Mouse (Mus musculus): Measurements from ENCODE around the gene Tdrd5.
A peak's percentile ranks its signal among the peaks of the same experiment; 100 is the strongest.
"Not testable (repeated sequence)": the region's sequence is repeated elsewhere in the genome, so short reads cannot be mapped to it uniquely, and the experiment has no call there.

Gene Tdrd5

DNA sequence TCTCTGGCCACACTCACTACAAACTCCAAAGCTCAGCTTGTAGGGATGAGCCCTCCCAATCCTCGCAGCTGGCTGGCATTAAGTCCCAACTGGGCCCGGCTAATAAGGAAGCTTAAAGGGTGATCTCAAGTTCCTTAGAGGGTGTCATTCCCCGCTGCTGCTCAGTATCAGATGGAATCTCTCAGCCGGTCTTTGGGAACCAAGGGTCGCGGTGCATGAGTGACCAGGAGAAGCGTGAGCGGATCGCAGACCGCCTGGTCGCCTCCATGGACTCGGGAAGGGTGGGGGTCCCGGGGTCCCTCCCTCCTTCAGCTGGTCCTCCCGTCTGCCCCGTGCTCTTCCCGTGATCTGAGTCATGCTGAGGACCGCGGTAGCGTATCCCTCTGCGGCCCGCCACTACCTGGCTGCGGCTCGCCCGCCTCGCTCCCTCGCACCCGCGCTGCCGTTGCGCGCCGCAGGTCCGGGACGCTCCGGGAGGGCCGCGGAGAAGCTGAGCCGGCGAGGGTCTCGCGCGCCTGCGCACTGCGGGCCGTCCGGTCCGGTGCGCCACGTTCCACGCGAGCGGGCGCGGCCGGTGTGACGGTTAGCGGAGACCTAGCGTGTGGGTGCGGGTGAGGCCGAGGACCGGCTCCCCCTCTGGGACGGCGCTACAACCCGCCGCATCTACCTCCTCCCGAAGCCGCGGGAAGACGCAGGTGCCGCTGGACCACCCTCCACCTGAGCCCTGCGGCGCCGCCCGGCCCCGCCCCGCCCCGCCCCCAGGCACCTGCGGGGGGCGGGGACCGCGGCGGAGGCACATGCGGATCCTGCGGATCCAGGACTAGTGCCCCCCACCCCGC is at the start of gene Tdrd5:
Gene Tdrd5, minus strand, starts transcription at position 754 of the 839 bp plus-strand sequence.
- DNase-seq (ENCODE audit: low spot score in 2 of 2), result no peak

DNA sequence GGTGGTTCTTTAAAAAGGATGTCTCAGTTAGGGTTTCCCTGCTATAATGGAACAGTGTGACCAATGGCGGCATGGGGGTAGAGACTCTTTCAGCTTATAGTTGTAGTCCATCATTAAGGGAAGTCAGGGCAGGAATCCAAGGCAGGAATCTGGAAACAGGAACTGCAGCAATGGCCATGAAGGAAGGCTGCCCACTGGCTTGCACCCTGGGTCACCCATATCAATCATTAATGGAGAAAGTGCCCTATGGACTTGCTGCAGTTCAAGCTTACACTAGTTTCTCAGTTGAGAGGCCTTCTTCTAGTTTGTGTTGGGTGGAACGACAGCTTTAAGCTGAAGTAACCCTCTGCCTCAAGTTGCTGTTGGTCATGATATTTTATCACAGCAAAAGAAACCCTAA is 49.0 kb upstream of the Tdrd5 start:
- DNase-seq (ENCODE audit: low spot score in 2 of 2), result no peak

- DNase-seq (ENCODE audit: low spot score in 2 of 2), result no peak
Measured at GRCm38 (mm10) chr1:156350441-156350840, 47.0 kb upstream of the Tdrd5 start.

DNA sequence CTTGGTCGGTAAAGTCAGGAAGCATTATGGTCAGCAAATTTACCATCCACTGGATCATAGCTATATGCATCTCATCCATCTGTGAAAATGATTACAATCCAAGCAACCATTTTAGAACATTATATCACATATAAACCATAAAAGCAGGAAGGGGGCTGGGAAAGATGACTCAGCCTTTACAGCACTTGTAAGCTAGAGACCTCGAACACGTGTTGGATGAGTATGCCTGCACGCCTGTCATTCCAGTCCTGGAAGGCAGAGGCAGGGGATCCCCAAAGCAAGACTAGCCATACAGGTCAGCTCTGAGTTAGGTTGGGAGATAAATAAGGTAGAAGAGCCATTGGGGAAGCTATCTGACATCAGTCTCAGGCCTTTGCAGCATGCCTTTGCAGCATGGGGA is 45.6 kb upstream of the Tdrd5 start:
- no peak for DNase-seq (ENCODE audit: low spot score in 2 of 2)

DNA sequence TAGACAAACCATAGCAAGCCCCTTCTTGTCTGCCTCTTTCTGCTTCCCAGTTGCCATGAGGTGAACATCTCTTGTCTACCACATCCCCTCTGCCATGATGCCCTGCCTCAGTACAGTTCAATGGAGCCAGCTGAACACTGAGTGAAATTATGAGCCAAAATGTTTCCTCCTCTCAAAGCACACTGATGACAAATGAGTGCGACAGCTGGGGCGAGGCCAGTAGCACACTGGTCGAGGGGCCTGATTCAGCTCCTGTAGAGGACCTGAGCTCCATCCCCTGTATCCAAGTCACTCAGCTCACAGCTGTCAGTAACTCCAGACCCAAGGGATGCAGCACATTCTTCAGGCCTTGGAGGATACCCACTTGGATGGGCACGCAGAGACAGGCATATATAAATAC is 42.2 kb upstream of the Tdrd5 start:
- no peak for DNase-seq (ENCODE audit: low spot score in 2 of 2)

DNA sequence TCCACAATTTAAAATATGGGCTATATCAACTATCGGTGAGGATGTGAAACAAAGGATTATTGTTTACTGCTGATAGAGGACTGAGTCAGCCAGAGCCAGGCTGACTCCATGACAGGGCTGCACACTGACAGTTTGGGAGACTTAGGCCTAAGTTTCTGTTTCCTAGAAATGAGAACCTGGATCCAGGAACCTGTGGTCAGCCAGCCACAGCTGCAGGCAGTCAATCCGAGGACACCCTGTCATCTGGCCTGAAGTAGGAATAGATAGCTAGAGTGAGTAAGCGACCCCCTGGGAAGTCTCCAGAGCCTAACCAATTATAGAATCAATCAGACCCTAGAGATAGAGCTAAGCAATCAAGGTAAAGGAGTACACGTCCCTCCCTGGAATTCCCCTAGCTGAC is 41.0 kb upstream of the Tdrd5 start:
- no peak for DNase-seq (ENCODE audit: low spot score in 2 of 2)

DNA sequence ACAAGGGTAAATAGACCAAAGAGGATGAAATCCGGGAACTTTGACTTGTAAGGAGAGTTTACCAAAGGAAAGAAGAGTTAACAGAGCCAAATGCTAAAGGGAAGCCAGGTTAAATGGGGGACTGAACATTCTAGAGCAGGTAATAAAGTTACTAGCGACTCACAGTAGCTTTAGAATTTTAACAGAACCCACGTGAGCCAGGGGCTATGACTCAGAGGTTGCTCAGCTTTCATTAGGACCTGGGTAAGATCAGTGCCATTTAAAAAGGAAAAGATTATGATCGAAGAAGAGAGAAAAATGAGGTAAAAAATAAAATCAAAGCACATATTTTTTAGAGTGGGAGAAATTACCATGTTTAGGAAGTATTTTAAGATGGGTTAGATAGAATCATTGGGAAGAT is 37.4 kb upstream of the Tdrd5 start:
- no peak for DNase-seq (ENCODE audit: low spot score in 2 of 2)

DNA sequence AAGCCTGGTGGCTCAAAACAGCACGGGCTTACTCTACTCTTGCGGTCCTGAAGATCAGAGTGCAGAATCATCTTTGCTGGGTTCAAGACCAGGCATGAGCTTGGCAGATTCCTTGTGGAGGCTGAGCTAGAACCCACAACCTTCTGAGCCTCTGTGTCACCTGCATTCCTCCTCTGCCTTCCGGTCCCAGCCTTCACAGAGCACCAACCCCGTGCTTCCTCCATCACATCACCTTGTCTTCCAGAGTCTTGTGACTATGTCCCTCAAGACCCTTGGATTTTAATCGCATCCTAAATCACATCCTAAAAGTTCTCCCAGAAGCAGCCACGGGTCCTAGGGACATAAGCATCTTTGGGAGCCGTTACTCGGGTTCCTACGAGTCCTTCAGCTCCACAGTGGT is 19.7 kb upstream of the Tdrd5 start:
- no peak for DNase-seq (ENCODE audit: low spot score in 2 of 2)

DNA sequence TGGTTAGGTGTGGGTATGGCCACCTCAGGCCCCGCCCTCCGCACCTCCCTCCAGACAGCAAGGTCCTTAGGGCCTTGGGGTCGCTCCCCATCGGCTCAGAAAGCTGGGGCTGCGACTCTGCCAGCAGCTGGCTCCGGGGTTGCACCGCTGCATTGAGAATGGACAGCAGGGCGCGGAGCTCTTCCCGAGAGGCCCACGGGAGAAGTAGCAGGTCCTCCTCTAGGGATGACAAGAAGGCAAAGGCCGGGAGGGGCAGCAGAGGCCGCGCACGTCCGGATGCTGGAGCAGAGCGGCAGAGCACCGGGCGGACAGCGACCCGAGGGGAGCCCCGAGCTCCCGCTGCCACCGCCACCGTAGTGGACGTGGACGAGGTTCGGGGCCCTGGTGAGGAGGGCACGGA is 7.2 kb upstream of the Tdrd5 start, which contains the start of gene Nphs2:
Gene Nphs2, plus strand, starts transcription at position 98 of the 400 bp plus-strand sequence.
- no peak for DNase-seq (ENCODE audit: low spot score in 2 of 2)

DNA sequence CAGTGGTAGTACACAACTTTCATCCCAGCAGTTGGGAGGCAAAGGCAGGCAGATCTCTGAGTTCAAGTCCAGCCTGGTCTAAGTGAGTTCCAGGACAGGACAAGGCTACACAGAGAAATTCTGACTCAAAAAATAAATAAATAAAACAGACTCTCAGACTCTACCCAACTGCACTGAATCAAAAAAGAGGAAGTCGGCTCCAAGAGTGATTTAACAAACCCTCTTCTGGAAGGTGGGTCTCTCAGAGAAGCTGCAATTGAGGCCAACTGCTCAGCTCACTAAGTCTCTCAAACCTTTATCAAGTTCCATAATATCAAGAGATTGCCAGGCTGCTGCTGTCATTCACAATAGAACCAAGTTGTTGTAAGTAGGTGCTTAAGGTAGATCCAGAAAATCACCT is 5.1 kb upstream of the Tdrd5 start:
- DNase-seq (ENCODE audit: low spot score in 2 of 2), result no peak

GRCm38 (mm10) chr1:156290016-156290415 is 13.4 kb downstream of the Tdrd5 start:
- no peak for DNase-seq (ENCODE audit: low spot score in 2 of 2)

- not testable (repeated sequence) for DNase-seq (ENCODE audit: low spot score in 2 of 2)
Measured at GRCm38 (mm10) chr1:156289222-156289587, 14.3 kb downstream of the Tdrd5 start.

DNA sequence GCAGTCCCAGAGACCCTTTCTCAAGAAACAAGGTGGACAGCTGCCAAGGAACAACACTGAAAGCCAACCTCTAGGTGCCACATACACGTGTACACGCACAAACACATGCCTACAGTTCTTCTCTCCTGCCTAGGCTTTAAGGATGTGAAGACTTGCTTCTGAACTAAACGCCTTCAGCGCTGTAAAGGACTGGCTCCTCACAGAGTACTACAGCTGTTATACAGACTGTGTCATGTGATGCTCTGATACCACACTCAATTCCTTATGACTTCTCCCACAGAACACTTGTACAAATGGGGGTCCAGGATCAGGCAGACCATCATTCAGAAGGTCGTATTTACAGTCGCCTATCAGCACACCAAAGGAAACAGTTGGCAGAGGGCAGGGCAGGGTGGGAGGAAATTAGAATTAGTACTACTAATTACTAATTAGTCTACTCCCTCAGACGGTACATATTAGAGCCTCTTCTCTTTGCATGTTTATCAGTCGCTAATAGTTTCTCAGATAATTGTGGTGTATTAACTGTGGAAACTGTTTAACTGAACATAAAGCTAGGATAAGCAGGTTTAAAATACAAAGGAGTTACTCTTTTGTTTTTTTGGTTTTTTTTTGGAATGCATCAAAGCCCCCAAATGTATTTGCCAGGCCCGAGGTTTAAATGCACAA is 14.8 kb downstream of the Tdrd5 start:
- DNase-seq (ENCODE audit: low spot score in 2 of 2), result no peak

DNA sequence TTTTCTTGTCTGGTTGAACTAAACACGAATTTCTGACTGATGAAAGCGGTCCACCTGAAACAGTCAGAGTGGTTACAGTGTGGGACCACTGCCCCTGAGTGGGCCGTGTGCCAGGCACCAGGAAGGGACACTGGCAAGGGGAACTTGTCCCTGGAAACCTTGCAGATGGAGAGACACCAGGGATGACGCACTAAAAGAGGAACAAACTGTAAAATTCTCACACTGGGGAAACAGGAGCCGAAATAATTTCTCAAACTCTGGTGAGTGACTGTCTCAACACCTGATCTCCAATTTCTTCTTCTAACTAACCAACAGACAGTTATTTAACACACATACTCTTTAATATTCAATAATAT is 17.9 kb downstream of the Tdrd5 start:
- no peak for DNase-seq (ENCODE audit: low spot score in 2 of 2)

- no peak for DNase-seq (ENCODE audit: low spot score in 2 of 2)
Measured at GRCm38 (mm10) chr1:156284851-156285540, 18.5 kb downstream of the Tdrd5 start.

DNA sequence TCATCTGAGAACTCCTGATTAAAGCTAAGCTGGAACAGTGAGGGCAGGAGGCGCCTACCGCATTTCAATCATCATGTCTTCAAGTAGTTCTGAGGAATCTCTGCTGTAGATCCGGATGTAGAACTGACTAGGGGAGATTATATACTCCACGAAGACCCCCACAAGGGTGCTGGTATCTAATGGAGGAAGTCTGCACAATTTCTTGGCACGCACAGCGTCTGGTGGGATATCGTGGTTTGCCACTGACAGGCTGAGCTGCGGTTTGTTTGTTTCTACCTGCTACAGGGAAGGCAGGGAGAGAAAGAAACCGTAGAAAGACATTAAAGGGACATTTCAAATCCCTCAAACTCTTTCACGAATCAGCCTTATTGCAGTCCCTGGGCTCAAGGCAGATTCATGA is 19.3 kb downstream of the Tdrd5 start:
- DNase-seq (ENCODE audit: low spot score in 2 of 2), result no peak

DNA sequence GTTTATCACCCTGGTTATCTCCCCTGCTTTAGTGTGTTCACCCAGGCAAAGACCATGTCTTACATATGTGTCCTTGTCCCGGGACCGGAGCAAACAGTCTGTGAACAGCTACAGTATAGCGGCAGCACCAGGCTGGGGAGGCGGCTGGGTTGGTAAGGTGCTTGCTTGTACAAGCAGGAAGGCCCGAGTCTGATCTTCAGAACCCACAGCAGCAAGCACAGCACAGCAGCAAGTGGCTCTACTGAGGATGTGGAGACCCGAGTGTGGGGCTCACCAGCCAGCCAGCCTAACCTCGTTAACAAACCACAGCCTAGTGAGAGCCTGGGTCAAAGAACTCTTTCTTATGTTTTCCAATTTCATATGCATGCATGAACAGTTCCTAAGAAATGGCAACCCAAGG is 23.3 kb downstream of the Tdrd5 start:
- no peak for DNase-seq (ENCODE audit: low spot score in 2 of 2)

DNA sequence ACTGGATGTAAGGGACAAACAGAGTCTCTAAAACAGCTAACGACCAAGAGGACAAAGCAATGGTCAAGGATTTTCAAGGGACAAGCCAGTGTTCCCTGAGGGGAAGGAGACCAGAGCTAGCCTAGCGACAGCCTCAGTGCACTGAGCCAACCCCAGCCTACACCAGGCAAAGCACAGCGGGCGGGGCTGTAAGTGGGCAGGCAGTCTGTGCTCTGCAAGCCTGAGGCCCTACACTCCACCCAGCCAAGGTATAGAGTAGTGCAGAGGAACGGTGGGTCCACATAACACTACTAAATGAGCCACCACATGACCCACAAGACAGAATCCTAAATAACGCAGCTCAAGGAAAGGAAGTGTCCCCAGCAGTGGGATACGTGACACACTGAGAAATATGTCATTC is 29.8 kb downstream of the Tdrd5 start:
- no peak for DNase-seq (ENCODE audit: low spot score in 2 of 2)

DNA sequence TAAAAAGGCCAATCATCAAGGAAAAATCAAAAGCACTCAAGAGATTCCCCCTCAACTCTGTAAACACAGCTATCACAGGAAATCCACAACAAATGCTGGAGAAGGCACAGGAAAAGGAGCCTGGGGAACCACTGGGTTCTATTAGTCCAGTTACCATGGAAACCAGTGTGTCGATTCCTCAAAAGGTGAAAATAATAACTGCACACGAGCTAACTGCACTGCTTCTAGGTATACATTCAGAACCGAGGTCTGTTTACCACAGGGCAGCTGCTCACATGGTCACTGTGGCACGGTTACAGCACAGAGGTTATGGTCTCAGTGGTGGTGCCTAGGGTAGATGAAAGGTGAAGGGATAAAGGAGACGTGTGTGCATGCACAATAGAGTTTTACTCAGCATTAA is 31.8 kb downstream of the Tdrd5 start:
- no peak for DNase-seq (ENCODE audit: low spot score in 2 of 2)

- no peak for DNase-seq (ENCODE audit: low spot score in 2 of 2)
Measured at GRCm38 (mm10) chr1:156270471-156270870, 33.0 kb downstream of the Tdrd5 start.

DNA sequence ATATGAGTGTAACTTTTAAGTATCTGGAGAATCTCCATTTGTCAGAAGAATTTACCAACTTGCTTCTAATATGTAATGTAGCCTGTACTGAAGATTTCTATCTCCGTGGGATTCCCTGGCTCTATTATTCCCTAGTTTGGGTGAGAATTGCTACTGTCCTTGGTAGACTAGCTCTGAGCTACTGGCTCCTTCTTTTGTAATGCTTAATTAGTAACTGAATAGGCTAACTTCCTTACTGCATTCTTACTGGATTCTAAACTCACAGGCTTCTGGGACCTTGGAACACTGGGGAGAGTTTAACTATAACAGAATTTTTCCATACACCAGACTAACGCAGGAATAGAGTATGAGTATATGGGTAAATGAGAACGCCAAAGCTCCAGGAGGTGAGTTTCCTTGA is 34.9 kb downstream of the Tdrd5 start:
- DNase-seq (ENCODE audit: low spot score in 2 of 2), result not testable (repeated sequence)

GRCm38 (mm10) chr1:156263946-156264345 is 39.5 kb downstream of the Tdrd5 start:
- DNase-seq (ENCODE audit: low spot score in 2 of 2), result no peak

DNA sequence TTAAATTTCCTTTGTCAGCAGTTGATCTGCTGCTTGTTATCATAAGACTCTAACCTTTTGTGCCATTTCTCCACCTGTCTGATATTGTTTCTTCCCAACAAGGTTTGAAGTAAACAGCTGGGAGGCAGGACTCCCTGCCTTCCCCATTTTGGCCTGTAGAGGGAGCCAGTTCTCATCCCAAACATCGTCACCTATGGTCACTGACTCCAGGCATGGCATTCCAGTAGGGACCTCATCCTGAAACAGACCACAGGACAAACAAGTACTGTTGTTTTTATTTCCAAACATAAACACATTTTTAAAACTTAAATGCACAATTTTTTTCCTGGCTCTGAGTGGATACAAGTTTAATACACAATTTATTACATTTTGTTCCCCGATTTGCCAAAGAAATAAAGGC is 40.1 kb downstream of the Tdrd5 start:
- peak; percentile 21 to 66 for DNase-seq (ENCODE audit: low spot score in 2 of 2)

Measured in urinary bladder, postnatal 4 days (tissue).